27 mouse cellular contexts compared by ENCODE assay signal in genomic region chr1:72442747-72443146, GRCm38 (mm10).
"Had no signal": no experiment of that assay in that cellular context is flagged by ENCODE, and none has a peak within 500 bp of the region (broad histone marks: within the 10 kb centered on the region; RNA-seq: fewer than 3 reads in every experiment).

No protein-coding gene starts in this region.

- H3K4me3 ChIP-seq: gastrocnemius, adult 2 months; heart, embryonic 10.5 days; heart, embryonic 12.5 days; hindbrain, embryonic 10.5 days; hindbrain, embryonic 12.5 days; intestine, embryonic 15.5 days; layer of hippocampus, adult 2 months; left cerebral cortex, adult 2 months; limb, embryonic 10.5 days; limb, embryonic 12.5 days; liver, embryonic 13.5 days had no signal

- H3K9ac ChIP-seq: heart, embryonic 12.5 days; hindbrain, embryonic 12.5 days; hindbrain, embryonic 14.5 days; intestine, embryonic 15.5 days; limb, embryonic 12.5 days; liver, embryonic 13.5 days had no signal

- DNase-seq: gastrocnemius, adult 2 months; gastrocnemius, postnatal 10 days; gastrocnemius, postnatal 25 days; heart, adult 18-20 months; heart, postnatal 10 days; heart, postnatal 4 days; kidney, adult 18-20 months; kidney, adult 8-10 months; kidney, postnatal 10 days; kidney, postnatal 25 days; kidney, postnatal 4 days; liver; liver, embryonic 13.5 days had no signal

- H3K36me3 ChIP-seq: heart, embryonic 10.5 days; heart, embryonic 12.5 days; hindbrain, embryonic 10.5 days; hindbrain, embryonic 12.5 days; intestine, embryonic 15.5 days; limb, embryonic 10.5 days; limb, embryonic 12.5 days; liver, embryonic 13.5 days had no signal

- H3K27me3 ChIP-seq: heart, embryonic 12.5 days; hindbrain, embryonic 12.5 days; intestine, embryonic 15.5 days; limb, embryonic 12.5 days; liver, embryonic 13.5 days had no signal

- H3K4me2 ChIP-seq: heart, embryonic 12.5 days; hindbrain, embryonic 12.5 days; hindbrain, embryonic 14.5 days; intestine, embryonic 15.5 days; limb, embryonic 12.5 days; liver, embryonic 11.5 days; liver, embryonic 13.5 days had no signal

- H3K27ac ChIP-seq: gastrocnemius, adult 2 months; heart, embryonic 10.5 days; hindbrain, embryonic 10.5 days; hindbrain, embryonic 12.5 days; hindbrain, embryonic 14.5 days; intestine, embryonic 15.5 days; layer of hippocampus, adult 2 months; left cerebral cortex, adult 2 months; limb, embryonic 10.5 days; limb, embryonic 12.5 days; liver, embryonic 13.5 days had no signal

- H3K9me3 ChIP-seq: heart, embryonic 10.5 days; heart, embryonic 12.5 days; hindbrain, embryonic 10.5 days; hindbrain, embryonic 12.5 days; intestine, embryonic 15.5 days; limb, embryonic 10.5 days; limb, embryonic 12.5 days; liver, embryonic 13.5 days had no signal

- H3K4me1 ChIP-seq: heart, embryonic 12.5 days; intestine, embryonic 15.5 days; limb, embryonic 10.5 days; limb, embryonic 12.5 days; liver, embryonic 13.5 days had no signal

- ATAC-seq: hindbrain, embryonic 16.5 days; inflammation-experienced regulatory T-cells, adult 6 months; intestine, embryonic 15.5 days; intestine, postnatal 0 days had no signal
